Mouse (Mus musculus) forebrain, postnatal 0 days (tissue): Measurements from ENCODE around the gene Ylpm1. TPM values are rescaled to one million over a fixed set of nuclear protein-coding genes. Genes with fewer than 3 reads are reported as not detected.
A peak's percentile ranks its signal among the peaks of the same experiment; 100 is the strongest.

Experiments used
- ATAC-seq: fragments of 200-750 bp; cut with Nextera tagmentation; 2 replicates; pipeline ENCODE4 v1.8.0; 2017; ENCODE audit warnings: mild to moderate bottlenecking, moderate library complexity
- DNase-seq: peaks from one replicate; pipeline ENCODE4 v3.0.0-alpha.2; 2015
- H3K27ac ChIP-seq: fragments of 300-500 bp; sonication (generic); 2 replicates; pipeline ENCODE4 v1.5.1; 2014; ENCODE audit warnings: low read depth, mild to moderate bottlenecking, antibody characterized with exemption, low read length, moderate library complexity, mixed read lengths
- H3K27me3 ChIP-seq: fragments of 300-500 bp; sonication (generic); 2 replicates; pipeline ENCODE4 v1.6.1; 2014; ENCODE audit warnings: mild to moderate bottlenecking, low read length, mixed read lengths; ENCODE audit not compliant: insufficient read depth
- H3K36me3 ChIP-seq: fragments of 300-500 bp; sonication (generic); 2 replicates; pipeline ENCODE4 v1.6.1; 2014; ENCODE audit warnings: mild to moderate bottlenecking, moderate library complexity; ENCODE audit not compliant: insufficient read depth
- H3K4me1 ChIP-seq: fragments of 300-500 bp; sonication (generic); 2 replicates; pipeline ENCODE4 v1.6.1; 2014; ENCODE audit warnings: antibody characterized with exemption; ENCODE audit not compliant: insufficient read depth
- H3K4me2 ChIP-seq: fragments of 300-500 bp; sonication (generic); 2 replicates; pipeline ENCODE4 v1.6.1; 2014; ENCODE audit warnings: low read depth, mild to moderate bottlenecking, moderate library complexity
- H3K4me3 ChIP-seq: fragments of 300-500 bp; sonication (generic); 2 replicates; pipeline ENCODE4 v1.5.1; 2014; ENCODE audit warnings: low read depth, low read length, mixed read lengths
- H3K9ac ChIP-seq: fragments of 300-500 bp; sonication (generic); 2 replicates; pipeline ENCODE4 v1.6.1; 2014; ENCODE audit warnings: mild to moderate bottlenecking
- H3K9me3 ChIP-seq: fragments of 300-500 bp; sonication (generic); 2 replicates; pipeline ENCODE4 v1.6.1; 2016; ENCODE audit warnings: low read length
- CTCF ChIP-seq: sonication (generic); IDR thresholded peaks from 2 replicates; pipeline ENCODE4 v1.5.1; 2016; ENCODE audit warnings: antibody characterized with exemption, control low read depth, low read depth
- WGBS: fragments of 180-500 bp; shearing (Covaris S2); extraction: QIAGEN DNeasy Blood & Tissue Kit; methylation state at CpG from one replicate; pipeline ENCODE4 v1.1.7; 2014; 5-methylcytosine and 5-hydroxymethylcytosine counted together
- polyA plus RNA-seq: library from polyadenylated mRNA; unstranded; fragments of >200 nt; fragmentation: Nextera tagmentation; extraction: Ambion mirVana; gene quantifications from 2 replicates; pipeline ENCODE4 v1.2.1, GENCODE M21; 2015
- total RNA-seq: library from RNA; depleted of rRNA; stranded (reverse); fragments of >200 nt; gene quantifications from 2 replicates; pipeline ENCODE4 v1.2.3, GENCODE M21; 2014

Gene Ylpm1
- total and polyA plus RNA-seq, 2 experiments from 2014 or later: 23.4 to 59.6 TPM

GRCm38 (mm10) chr12:85010541-85010940 lies 14.4 kb downstream of the Ylpm1 start:
- no peak for TF ChIP-seq CTCF
- Histone ChIP-seq H3K4me1 (no peaks in the 10 kb centered on the region), H3K36me3 (peaks cover 29% of the 10 kb centered on the region), H3K27me3 (no peaks in the 10 kb centered on the region), H3K27ac (no peak overlapping the region), H3K9ac (no peak overlapping the region), H3K9me3 (no peaks in the 10 kb centered on the region), H3K4me2 (no peak overlapping the region), H3K4me3 (no peak overlapping the region)
- ATAC-seq: no peak
- no peak for DNase-seq
- WGBS: 71% methylated on average over 2 of the region's 2 CpGs

GRCm38 (mm10) chr12:85012185-85012584 lies 16.1 kb downstream of the Ylpm1 start:
- Histone ChIP-seq H3K27ac (no peak overlapping the region), H3K4me2 (no peak overlapping the region), H3K4me1 (no peaks in the 10 kb centered on the region), H3K9ac (no peak overlapping the region), H3K36me3 (peaks cover 40% of the 10 kb centered on the region), H3K27me3 (no peaks in the 10 kb centered on the region), H3K9me3 (no peaks in the 10 kb centered on the region), H3K4me3 (no peak overlapping the region)
- 96% methylated on average over 2 of the region's 2 CpGs for WGBS
- no peak for TF ChIP-seq CTCF
- no peak for DNase-seq
- ATAC-seq: no peak

- no peaks in the 10 kb centered on the region for H3K36me3 ChIP-seq
- no peaks in the 10 kb centered on the region for H3K4me1 ChIP-seq
- no peak overlapping the region for H3K9ac ChIP-seq
- TF ChIP-seq CTCF: no peak
- no peak for DNase-seq
- H3K27me3 ChIP-seq: no peaks in the 10 kb centered on the region
- 93% methylated on average over 1 of the region's 1 CpGs for WGBS
- no peak overlapping the region for H3K4me3 ChIP-seq
- no peak overlapping the region for H3K27ac ChIP-seq
- no peak for ATAC-seq
- H3K4me2 ChIP-seq: no peak overlapping the region
- H3K9me3 ChIP-seq: no peaks in the 10 kb centered on the region
These were observed 25.9 kb downstream of the Ylpm1 start for GRCm38 (mm10) chr12:85022071-85022470.

- WGBS: 95% methylated on average over 2 of the region's 2 CpGs
- no peaks in the 10 kb centered on the region for H3K9me3 ChIP-seq
- peaks cover 33% of the 10 kb centered on the region for H3K36me3 ChIP-seq
- no peak overlapping the region for H3K9ac ChIP-seq
- H3K4me3 ChIP-seq: no peak overlapping the region
- no peaks in the 10 kb centered on the region for H3K4me1 ChIP-seq
- ATAC-seq (no peak), DNase-seq (peak; percentile 16)
- H3K4me2 ChIP-seq: no peak overlapping the region
- no peaks in the 10 kb centered on the region for H3K27me3 ChIP-seq
- TF ChIP-seq CTCF: peak; percentile 54
- no peak overlapping the region for H3K27ac ChIP-seq
These were observed 36.6 kb downstream of the Ylpm1 start for GRCm38 (mm10) chr12:85032710-85033109.

GRCm38 (mm10) chr12:85051218-85051617 lies 55.1 kb downstream of the Ylpm1 start:
- Histone ChIP-seq H3K4me1 (no peaks in the 10 kb centered on the region), H3K9ac (no peak overlapping the region), H3K27me3 (no peaks in the 10 kb centered on the region), H3K4me3 (no peak overlapping the region), H3K36me3 (peaks cover 57% of the 10 kb centered on the region), H3K27ac (no peak overlapping the region), H3K4me2 (no peak overlapping the region), H3K9me3 (no peaks in the 10 kb centered on the region)
- 82% methylated on average over 6 of the region's 6 CpGs for WGBS
- DNase-seq (no peak), ATAC-seq (no peak)
- TF ChIP-seq CTCF: no peak

GRCm38 (mm10) chr12:85071043-85071442 lies 74.9 kb downstream of the Ylpm1 start:
- Histone ChIP-seq H3K27ac (no peak overlapping the region), H3K9me3 (no peaks in the 10 kb centered on the region), H3K4me2 (no peak overlapping the region), H3K36me3 (peaks cover 32% of the 10 kb centered on the region), H3K4me3 (no peak overlapping the region), H3K27me3 (no peaks in the 10 kb centered on the region), H3K4me1 (no peaks in the 10 kb centered on the region), H3K9ac (no peak overlapping the region)
- DNase-seq: no peak
- ATAC-seq: no peak
- TF ChIP-seq CTCF: no peak

- no peak overlapping the region for H3K27ac ChIP-seq
- no peak for DNase-seq
- H3K4me3 ChIP-seq: no peak overlapping the region
- no peaks in the 10 kb centered on the region for H3K9me3 ChIP-seq
- TF ChIP-seq CTCF: no peak
- WGBS: 72% methylated on average over 3 of the region's 3 CpGs
- H3K27me3 ChIP-seq: no peaks in the 10 kb centered on the region
- ATAC-seq: no peak; the same call in 1 of the 2 replicates
- peaks cover 19% of the 10 kb centered on the region for H3K36me3 ChIP-seq
- no peaks in the 10 kb centered on the region for H3K4me1 ChIP-seq
- no peak overlapping the region for H3K4me2 ChIP-seq
- H3K9ac ChIP-seq: no peak overlapping the region
These were observed 81.0 kb downstream of the Ylpm1 start for GRCm38 (mm10) chr12:85077100-85077499.

- Histone ChIP-seq H3K36me3 (peaks cover 18% of the 10 kb centered on the region; the same call in 1 of the 2 replicates), H3K27me3 (no peaks in the 10 kb centered on the region), H3K27ac (no peak overlapping the region), H3K4me1 (no peaks in the 10 kb centered on the region), H3K9me3 (no peaks in the 10 kb centered on the region), H3K4me3 (no peak overlapping the region), H3K4me2 (no peak overlapping the region), H3K9ac (no peak overlapping the region)
- no peak for DNase-seq
- no peak for ATAC-seq
- 94% methylated on average over 2 of the region's 2 CpGs for WGBS
- no peak for TF ChIP-seq CTCF
These were observed 88.1 kb downstream of the Ylpm1 start for GRCm38 (mm10) chr12:85084257-85084656.
